Mouse (Mus musculus) induced T-regulatory cell, adult 2 months (primary cell): Measurements from ENCODE around the gene Klhdc2.

Experiments used
- DNase-seq: peaks from one replicate; pipeline ENCODE4 v3.0.0-alpha.2; 2012; ENCODE audit warnings: low read depth

Gene Klhdc2

DNA sequence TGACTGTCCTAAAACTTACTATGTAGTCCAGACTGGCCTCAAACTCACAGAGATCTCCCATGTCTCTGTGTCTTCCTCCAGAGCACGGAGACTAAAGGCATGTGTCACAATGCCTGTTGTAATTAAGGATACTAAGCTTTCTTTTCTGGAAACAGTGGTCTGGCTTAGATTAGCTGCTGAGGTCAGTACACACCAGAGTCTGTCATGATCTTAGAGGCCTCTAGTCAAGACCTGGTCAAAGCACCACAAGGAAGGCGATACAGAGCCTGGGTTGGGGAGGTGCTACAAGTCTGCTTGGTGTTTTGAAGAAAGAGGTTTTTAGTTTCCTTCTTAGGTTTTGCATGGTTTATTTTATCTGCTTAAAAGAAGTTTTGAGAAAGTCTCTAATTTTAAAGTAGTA lies 3.9 kb downstream of the Klhdc2 start:
- DNase-seq, result no peak

DNA sequence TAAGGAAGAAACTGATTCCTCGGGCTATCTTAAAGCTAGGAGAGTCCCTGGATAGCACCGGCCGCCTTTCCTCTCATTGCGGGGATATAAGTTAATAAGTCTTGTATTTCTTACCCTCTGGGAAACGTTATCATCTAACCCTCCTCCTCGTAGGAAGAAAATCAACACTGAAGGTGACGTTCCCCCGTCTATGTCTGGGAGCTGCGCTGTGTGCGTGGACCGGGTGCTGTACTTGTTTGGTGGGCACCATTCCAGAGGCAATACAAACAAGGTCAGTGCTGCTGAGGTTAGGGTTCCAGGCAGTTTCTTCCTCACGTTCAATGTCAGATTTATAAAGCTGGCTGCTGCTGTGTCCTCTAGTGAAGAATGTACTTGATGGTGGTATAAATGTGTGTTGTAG lies 5.7 kb downstream of the Klhdc2 start:
- DNase-seq, result no peak

DNA sequence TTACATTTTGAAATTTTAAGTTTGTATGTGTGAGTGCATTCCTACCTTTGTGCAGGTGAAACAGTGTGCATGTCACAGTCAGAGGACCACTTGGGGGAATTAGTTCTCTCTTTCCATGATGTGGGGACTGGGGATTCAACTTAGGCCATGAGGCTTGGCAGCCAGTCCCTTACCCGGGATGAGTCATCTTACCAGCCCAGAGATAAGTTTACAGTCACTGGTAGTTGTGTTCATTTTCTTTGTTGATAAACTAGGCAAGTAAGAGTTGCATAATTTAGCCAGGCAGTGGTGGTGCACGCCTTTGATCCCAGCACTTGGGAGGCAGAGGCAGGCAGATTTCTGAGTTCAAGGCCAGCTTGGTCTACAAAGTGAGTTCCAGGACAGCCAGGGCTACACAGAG lies 7.6 kb downstream of the Klhdc2 start:
- DNase-seq, result no peak

DNA sequence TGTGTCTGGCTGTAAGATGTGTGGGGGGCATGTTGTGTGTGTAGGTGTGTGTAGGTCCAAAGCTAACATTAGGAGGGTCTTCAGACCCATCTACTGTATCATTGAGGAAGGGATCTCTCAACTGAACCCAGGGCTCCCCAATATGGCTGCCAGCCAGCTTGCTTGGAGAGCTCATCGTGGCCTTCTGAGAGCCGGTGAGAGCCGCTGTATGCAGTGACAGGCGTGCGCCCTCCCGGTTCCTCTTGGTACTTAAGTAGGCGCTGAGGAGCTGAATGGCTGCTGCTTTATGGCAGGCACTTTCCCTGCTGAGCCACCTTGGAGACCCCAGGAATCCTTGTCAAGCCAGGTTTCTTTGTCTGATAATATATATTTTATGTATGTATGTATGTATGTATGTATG lies 9.9 kb downstream of the Klhdc2 start:
- DNase-seq, result no peak

DNA sequence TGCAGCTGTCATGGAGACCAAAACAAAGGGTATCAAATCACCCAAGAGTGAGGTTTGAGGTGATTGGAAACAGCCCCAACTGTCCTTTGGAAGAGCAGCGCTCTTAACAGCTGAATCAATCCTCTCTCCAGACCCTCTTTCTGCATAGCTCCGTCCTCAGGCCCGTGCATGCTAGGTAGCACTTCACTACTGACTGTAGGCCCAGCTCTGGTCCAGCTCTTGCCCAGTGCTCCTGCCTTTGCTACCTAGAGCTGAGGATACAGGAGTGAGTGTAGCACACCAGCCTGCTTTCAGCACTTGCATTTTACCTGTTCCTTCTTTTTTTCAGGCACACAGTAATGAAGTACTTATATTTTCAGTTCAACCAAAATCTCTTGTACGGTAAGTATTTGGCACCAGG lies 13.2 kb downstream of the Klhdc2 start:
- DNase-seq, result no peak

DNA sequence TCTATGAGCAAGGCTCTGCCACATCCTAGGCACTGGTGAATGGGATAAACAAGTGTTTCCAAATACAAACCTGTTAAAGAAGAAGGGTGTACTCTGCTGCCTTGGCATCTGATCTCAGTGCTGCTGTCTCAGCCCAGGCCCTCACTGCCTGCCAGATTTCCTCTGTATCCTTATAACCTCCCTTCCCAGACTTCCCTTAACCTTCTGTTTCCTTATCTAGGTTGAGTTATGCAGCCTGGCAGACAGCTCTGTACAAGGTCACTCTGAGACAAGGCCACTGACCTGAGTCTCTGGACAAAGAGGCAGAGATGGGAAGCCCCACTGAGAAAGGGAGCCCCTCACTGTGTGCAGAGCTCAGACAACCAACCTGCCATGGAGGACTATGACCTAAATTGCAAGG lies 21.9 kb downstream of the Klhdc2 start:
- DNase-seq, result no peak

DNA sequence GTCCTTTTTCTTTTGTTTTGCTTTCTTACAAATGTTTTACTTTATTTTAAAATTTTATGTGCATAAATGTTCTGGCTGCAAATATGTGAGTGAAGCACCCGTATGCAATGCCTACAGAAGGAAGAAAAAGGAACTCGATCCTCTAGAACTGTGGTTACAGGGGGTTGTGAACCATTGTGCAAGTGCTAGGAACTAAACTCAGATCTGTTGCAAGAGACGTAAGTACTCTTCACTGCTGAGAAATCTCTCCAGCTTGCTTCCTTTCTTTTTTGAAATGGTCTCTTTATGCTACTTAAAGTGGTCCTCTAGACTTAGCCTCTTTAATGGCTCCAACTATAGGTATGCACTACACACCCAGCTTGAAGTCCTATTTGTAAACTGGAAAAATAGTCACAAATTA lies 34.7 kb downstream of the Klhdc2 start:
- no peak for DNase-seq

DNA sequence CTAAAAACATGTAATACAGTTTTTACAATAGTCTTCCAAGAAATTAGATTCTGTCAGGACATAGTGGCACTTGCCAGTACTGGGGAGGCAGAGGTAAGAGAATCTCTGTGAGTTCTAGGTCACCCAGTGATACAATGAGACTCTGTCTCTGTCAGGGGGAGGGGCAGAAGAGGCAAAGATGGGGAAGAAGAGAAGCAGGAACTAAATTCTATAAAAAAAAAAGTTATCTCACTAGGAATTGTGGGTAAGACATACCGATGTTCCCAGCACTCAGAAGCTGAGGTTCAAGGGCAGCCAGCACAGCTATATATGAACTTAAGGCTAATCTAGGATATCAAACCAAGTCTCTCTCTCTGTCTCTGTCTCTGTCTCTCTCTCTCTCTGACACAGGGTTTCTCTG lies 35.7 kb downstream of the Klhdc2 start:
- DNase-seq, result no peak

DNA sequence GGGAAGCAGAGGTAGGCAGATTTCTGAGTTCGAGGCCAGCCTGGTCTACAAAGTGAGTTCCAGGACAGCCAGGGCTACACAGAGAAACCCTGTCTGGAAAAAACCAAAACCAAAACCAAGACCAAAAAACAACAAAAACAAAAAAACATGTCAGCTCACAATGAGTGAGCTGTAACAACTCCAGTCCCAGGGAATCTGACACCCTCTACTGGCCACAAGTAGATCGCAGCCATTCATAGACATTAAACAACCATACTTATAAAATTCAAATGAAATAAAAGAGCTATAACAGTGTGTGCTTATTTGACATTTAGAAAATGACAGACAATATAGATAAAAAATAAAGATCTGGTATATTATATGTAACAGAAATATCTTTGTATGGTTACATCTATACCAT lies 37.1 kb downstream of the Klhdc2 start:
- DNase-seq, result peak; percentile 80

DNA sequence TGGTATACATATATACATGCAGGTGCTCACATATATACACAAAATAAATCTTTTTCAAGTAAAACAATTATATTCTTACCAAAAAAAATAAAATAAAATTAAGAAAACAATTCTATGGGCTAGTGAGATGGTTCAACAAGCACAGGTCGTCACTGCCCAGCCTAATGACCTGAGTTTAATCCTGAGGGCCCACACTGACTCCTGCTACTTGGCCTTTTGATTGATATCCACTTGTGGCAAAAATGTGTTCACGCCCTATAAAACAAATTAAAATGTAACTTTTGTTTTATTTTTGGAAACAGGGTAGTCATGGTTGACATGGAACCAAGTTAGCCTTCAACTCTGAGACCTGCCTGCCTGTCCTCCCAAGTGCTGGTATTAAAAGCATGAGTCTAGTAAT lies 53.4 kb downstream of the Klhdc2 start:
- DNase-seq, result no peak

DNA sequence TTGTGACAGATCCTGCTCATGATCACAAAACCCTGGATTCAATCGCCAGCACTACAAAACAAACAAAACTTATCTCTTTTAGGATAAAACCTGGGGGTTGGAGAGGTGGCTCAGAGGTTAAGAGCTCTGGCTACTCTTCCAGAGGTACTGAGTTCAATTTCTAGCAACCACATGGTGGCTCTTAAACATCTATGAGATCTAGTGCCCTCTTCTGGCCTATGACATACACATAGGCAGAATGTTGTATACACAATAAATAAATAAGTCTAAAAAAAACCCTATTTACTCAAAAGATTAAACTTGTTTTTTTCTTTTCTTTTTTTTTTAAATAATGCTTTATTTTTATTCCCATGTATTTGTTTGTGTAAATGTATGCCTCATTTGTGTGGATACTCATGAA lies 55.2 kb downstream of the Klhdc2 start:
- peak; percentile 61 for DNase-seq

DNA sequence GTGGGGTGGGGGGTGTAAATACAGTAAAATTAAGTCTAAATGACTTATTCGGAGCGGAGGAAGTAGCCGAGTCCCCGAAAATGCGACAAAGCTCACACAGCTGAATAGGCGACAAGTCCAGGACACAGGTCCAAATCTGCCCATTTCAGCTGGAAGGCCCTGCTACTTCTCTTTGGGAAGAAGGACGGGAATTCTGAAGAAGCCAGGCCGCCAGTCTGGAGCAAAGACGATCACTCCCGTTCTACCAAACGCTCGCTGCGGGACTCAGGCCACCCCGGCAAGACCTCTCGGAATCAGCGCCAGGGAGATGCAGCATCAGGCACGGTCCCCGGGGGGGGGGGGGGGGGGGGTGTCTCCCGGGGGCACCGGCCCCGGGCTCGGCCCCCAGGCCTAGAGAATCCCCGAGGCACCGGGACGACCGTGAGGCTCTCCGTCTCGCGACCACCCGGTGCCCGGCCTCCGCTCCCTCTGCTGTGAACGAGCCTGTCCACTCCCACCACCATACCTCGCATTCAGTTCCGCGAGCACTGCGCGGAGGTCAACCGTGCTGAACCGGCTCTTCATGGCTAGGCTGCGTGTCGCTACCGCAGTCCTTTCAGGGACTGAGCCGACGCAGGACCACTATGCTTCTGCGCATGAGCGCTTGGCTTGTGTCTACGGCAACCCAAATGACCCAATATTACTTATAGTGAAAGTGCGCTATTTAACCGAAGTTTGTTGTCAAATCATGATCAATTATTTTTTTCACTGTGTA lies 60.2 kb downstream of the Klhdc2 start, which contains the start of gene Nemf:
Gene Nemf (minus strand): TSS at position 620 of the 754 bp plus-strand sequence.
- peak; percentile 93 for DNase-seq

DNA sequence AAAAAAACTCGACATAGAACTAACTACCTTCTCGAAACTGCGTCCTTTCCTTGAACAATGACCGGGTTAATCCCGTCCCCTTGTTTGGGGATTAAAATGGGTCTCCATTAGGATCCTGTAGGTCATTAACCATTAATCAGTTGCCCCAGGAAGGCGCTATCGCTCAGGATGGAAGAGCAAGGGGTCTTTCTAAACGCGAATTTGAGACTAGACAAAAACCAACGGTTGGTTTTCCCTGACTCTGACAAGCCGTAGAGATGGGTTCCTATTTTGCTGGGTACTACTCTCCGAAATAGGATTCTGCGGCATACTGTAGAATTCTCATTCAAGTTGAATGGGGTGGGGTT lies 60.8 kb downstream of the Klhdc2 start:
- no peak for DNase-seq
